Mouse (Mus musculus): ENCODE results near the gene Ankrd36. TPM values are rescaled to one million over a fixed set of nuclear protein-coding genes. Genes with fewer than 3 reads are reported as not detected.
A peak's percentile ranks its signal among the peaks of the same experiment; 100 is the strongest.

Gene Ankrd36
- polyA plus RNA-seq, 1 experiment from 2014 or later, result not detected

DNA sequence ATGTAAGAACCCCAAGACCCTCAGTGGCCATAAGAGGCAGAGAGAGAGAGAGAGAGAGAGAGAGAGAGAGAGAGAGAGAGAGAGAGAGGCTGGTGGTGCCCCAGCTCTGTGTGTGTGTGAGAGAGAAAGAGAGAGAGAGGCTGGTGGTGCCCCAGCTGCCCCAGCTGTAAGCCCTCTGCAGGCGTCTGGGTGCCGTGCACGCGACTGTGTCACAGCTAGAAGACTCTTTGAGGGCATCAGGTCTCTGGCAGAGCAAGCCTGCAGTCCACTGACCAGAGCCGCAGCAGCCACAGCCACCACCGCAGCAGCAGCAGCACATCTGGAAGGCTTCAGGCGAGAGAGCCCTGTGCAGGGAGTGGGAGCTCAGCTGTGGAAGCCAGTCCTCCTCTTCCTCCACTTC is 114.8 kb downstream of the Ankrd36 start:
- Histone ChIP-seq H3K4me3 (no peak overlapping the region), H3K9me3 (replicated peaks) (no peaks in the 10 kb centered on the region), H3K4me1 (replicated peaks) (no peaks in the 10 kb centered on the region), H3K36me3 (no peaks in the 10 kb centered on the region), H3K9ac (no peak overlapping the region), H3K4me2 (no peak overlapping the region), H3K27ac (no peak overlapping the region), H3K27me3 (no peaks in the 10 kb centered on the region)
- ATAC-seq (replicated peaks; ENCODE audit: insufficient number of reproducible peaks, insufficient read depth, low FRiP score, low read depth), result no peak
- 36% methylated on average over 7 of the region's 7 CpGs for WGBS

DNA sequence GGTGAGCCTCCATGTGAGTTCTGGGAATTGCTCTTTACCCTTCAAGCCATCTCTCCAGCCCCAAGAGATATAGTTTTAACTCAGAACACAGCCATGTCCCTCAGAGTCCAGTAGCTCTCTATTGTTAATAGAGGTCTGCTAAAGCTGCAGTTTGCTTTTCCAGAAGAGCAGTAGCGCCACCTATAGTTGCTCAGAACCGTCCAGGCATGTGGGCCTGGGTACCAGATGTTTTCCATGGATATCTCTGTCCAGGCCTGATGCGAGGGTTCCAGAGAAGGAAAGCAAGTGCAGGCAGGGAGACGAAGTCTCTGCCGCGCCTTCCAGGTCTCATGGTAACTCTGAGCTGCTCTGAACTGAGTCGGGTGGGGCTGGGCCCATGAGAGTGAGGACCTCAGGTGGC is 122.3 kb downstream of the Ankrd36 start:
- Histone ChIP-seq H3K4me2 (no peak overlapping the region), H3K9me3 (replicated peaks) (no peaks in the 10 kb centered on the region), H3K36me3 (no peaks in the 10 kb centered on the region), H3K9ac (no peak overlapping the region), H3K4me1 (replicated peaks) (no peaks in the 10 kb centered on the region), H3K27ac (no peak overlapping the region), H3K4me3 (no peak overlapping the region), H3K27me3 (0 out of 2 replicates have a peak, but pooled peaks cover 3% of the 10 kb centered on the region)
- 22% methylated on average over 7 of the region's 7 CpGs for WGBS
- no peak for ATAC-seq (replicated peaks; ENCODE audit: insufficient number of reproducible peaks, insufficient read depth, low FRiP score, low read depth)

GRCm38 (mm10) chr11:5700808-5701207 is 131.3 kb downstream of the Ankrd36 start:
- no peak overlapping the region for H3K27ac ChIP-seq
- 80% methylated on average over 7 of the region's 7 CpGs for WGBS
- H3K9me3 ChIP-seq (replicated peaks), result no peaks in the 10 kb centered on the region
- no peak overlapping the region for H3K9ac ChIP-seq
- H3K4me2 ChIP-seq, result no peak overlapping the region
- no peak for ATAC-seq (replicated peaks; ENCODE audit: insufficient number of reproducible peaks, insufficient read depth, low FRiP score, low read depth)
- H3K27me3 ChIP-seq, result no peaks in the 10 kb centered on the region
- H3K4me1 ChIP-seq (replicated peaks), result peaks cover 7% of the 10 kb centered on the region
- H3K36me3 ChIP-seq, result peaks cover 7% of the 10 kb centered on the region
- no peak overlapping the region for H3K4me3 ChIP-seq

DNA sequence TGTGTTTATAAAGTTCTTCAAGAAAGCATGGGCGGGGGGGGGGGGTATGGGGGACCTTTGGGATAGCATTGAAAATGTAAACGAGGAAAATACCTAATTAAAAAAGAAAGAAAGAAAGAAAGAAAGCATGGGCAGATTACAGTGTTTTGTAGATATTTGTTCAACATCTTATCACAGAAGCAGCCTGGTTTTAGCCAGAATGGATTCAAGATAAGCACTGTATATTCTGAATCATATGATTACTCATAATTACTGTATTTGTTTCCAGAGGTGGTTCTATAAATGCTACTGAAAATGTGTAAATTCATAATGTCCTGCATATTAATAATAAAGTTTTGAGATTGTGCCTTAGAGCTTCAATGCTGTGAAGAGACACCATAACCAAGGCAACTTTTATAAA is 131.8 kb downstream of the Ankrd36 start:
- 76% methylated on average over 2 of the region's 2 CpGs for WGBS
- no peak for ATAC-seq (replicated peaks; ENCODE audit: insufficient number of reproducible peaks, insufficient read depth, low FRiP score, low read depth)

GRCm38 (mm10) chr11:5701821-5702220 is 132.3 kb downstream of the Ankrd36 start:
- WGBS, result 83% methylated on average over 1 of the region's 1 CpGs
- no peaks in the 10 kb centered on the region for H3K9me3 ChIP-seq (replicated peaks)
- H3K4me3 ChIP-seq, result no peak overlapping the region
- peaks cover 17% of the 10 kb centered on the region for H3K4me1 ChIP-seq (replicated peaks)
- no peak overlapping the region for H3K9ac ChIP-seq
- H3K36me3 ChIP-seq, result peaks cover 7% of the 10 kb centered on the region
- no peak for ATAC-seq (replicated peaks; ENCODE audit: insufficient number of reproducible peaks, insufficient read depth, low FRiP score, low read depth)
- H3K27ac ChIP-seq, result no peak overlapping the region
- no peaks in the 10 kb centered on the region for H3K27me3 ChIP-seq
- no peak overlapping the region for H3K4me2 ChIP-seq

More for the DNA sequence above, 131.8 kb downstream of the Ankrd36 start:
- H3K27me3 ChIP-seq, result no peaks in the 10 kb centered on the region
- no peak overlapping the region for H3K4me3 ChIP-seq
- H3K27ac ChIP-seq, result no peak overlapping the region
- H3K9ac ChIP-seq, result no peak overlapping the region
- no peaks in the 10 kb centered on the region for H3K9me3 ChIP-seq (replicated peaks)
- peaks cover 7% of the 10 kb centered on the region for H3K36me3 ChIP-seq
- H3K4me2 ChIP-seq, result no peak overlapping the region
- peaks cover 12% of the 10 kb centered on the region for H3K4me1 ChIP-seq (replicated peaks)

DNA sequence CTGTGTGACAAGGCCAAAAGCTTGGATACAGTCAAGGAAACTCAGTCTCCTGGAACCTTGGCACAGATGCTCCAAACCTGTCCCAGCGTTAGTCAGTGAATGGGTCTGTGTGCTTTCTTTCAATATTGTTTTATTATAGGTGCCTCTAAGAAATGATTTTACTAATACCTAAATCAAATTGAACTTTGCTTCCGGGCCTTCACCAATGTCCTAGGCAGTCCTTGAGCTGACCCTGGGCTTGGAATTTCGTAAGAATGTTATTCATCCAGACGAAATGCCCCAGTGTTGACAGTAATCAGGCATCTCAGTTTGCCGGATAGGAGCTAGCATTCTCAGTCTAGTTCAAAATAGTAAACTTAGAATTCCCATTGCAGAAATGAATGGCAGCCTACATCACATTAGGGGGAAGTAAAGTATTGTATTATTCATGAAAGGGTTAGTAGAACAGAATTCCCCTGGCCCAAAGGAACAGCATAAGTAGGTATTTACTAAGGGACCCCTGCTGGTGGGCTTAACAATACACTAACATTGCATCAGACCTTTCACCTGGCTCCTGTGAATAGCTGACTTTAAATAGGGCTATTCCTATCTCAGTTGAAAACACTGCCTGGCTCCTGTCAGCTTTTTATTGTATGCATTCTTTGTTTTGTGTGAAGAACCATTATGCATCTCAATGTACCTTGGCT is 132.9 kb downstream of the Ankrd36 start:
- Histone ChIP-seq H3K4me1 (replicated peaks) (peaks cover 18% of the 10 kb centered on the region), H3K27ac (no peak overlapping the region), H3K4me3 (no peak overlapping the region), H3K36me3 (peaks cover 7% of the 10 kb centered on the region), H3K9me3 (replicated peaks) (no peaks in the 10 kb centered on the region), H3K27me3 (no peaks in the 10 kb centered on the region), H3K4me2 (no peak overlapping the region), H3K9ac (no peak overlapping the region)
- no peak for ATAC-seq (replicated peaks; ENCODE audit: insufficient number of reproducible peaks, insufficient read depth, low FRiP score, low read depth)
- WGBS, result 45% methylated on average over 5 of the region's 5 CpGs

DNA sequence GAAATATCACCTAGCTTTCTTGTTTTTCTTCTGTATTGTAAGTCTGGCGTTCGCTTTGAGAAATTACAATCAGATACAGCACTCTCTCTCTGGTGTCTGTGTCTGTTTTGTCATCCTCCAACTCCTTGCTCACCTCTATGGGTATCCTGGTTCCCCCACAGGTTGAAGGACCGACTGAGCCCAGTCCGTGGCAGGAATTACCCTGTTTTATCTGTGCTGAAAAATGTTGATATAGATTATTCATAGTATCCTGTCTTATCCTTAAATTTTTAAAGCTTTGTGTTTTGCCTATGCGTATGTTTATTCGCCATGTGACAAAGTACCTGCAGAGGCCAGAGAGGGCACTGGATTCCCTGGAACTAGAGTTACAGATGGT is 133.5 kb downstream of the Ankrd36 start:
- Histone ChIP-seq H3K27ac (no peak overlapping the region), H3K4me3 (no peak overlapping the region), H3K4me1 (replicated peaks) (peaks cover 18% of the 10 kb centered on the region), H3K9me3 (replicated peaks) (no peaks in the 10 kb centered on the region), H3K27me3 (no peaks in the 10 kb centered on the region), H3K36me3 (peaks cover 7% of the 10 kb centered on the region), H3K9ac (no peak overlapping the region), H3K4me2 (no peak overlapping the region)
- 90% methylated on average over 6 of the region's 6 CpGs for WGBS
- no peak for ATAC-seq (replicated peaks; ENCODE audit: insufficient number of reproducible peaks, insufficient read depth, low FRiP score, low read depth)

DNA sequence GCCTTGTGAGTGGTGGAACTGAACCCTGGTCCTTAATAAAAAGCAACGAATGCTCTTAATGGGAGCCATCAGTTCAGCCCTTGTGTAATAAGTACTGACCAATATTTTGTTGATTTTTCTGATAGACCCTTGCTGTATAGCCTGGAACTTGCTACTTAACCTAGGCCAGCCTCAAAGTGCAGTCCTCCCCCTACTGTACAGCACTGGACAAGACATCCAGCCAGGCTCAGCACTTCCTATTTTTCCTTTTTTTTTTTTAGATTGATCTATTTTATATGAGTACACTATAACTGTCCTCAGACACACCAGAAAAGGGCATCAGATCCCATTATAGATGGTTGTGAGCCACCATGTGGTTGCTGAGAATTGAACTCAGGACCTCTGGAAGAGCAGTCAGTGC is 133.9 kb downstream of the Ankrd36 start:
- Histone ChIP-seq H3K9ac (no peak overlapping the region), H3K4me2 (no peak overlapping the region), H3K27me3 (no peaks in the 10 kb centered on the region), H3K36me3 (peaks cover 7% of the 10 kb centered on the region), H3K27ac (no peak overlapping the region), H3K4me1 (replicated peaks) (peaks cover 21% of the 10 kb centered on the region), H3K9me3 (replicated peaks) (no peaks in the 10 kb centered on the region), H3K4me3 (no peak overlapping the region)
- ATAC-seq (replicated peaks; ENCODE audit: insufficient number of reproducible peaks, insufficient read depth, low FRiP score, low read depth), result no peak
- WGBS, result 93% methylated on average over 1 of the region's 1 CpGs

GRCm38 (mm10) chr11:5705972-5706371 is 136.5 kb downstream of the Ankrd36 start:
- no peak for ATAC-seq (replicated peaks; ENCODE audit: insufficient number of reproducible peaks, insufficient read depth, low FRiP score, low read depth)
- Histone ChIP-seq H3K9me3 (replicated peaks) (no peaks in the 10 kb centered on the region), H3K27me3 (no peaks in the 10 kb centered on the region), H3K4me3 (peak overlapping the region; percentile 94), H3K36me3 (peaks cover 7% of the 10 kb centered on the region), H3K4me1 (replicated peaks) (peaks cover 33% of the 10 kb centered on the region), H3K4me2 (peak overlapping the region; percentile 84), H3K27ac (no peak overlapping the region), H3K9ac (no peak overlapping the region)
- 88% methylated on average over 9 of the region's 9 CpGs for WGBS

DNA sequence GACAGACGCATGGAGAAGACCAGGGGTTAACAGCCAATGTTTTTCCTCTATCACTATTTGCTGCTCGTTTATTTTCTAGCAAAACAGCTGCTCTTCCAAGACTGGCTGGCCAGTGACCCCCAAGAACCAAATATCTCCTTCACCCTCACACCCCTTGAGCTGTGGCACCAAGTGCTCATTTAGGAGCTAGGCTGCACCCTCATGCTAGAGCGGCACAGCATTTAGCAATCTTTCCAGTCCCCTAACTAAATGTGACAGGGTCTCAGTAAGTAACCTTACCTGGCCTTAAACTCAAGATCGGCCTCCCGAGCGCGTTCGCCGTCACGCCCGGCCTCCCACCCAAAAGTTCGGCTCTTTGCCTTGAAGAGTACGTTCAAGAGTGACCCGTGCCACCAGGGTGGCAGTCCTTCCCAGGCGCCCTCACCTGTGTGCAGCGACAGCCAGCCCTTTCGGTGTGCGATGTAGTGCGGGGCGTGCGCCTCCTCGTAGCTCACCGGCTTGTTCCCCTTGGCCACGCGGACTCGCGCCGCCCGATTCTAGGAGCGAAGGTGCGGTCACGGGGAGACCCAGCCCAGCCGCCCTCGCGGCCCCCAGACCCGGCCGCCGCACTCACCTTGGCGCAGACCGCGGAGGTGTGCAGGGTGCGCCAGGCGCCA is 137.5 kb downstream of the Ankrd36 start:
- H3K4me2 ChIP-seq, result peak overlapping the region; percentile 84
- no peaks in the 10 kb centered on the region for H3K27me3 ChIP-seq
- no peaks in the 10 kb centered on the region for H3K9me3 ChIP-seq (replicated peaks)
- peak overlapping the region; percentile 98 for H3K9ac ChIP-seq
- peaks cover 7% of the 10 kb centered on the region for H3K36me3 ChIP-seq
- H3K4me3 ChIP-seq, result peak overlapping the region; percentile 94
- under 1% methylated on average over 43 of the region's 43 CpGs for WGBS
- H3K4me1 ChIP-seq (replicated peaks), result peaks cover 34% of the 10 kb centered on the region
- ATAC-seq (replicated peaks; ENCODE audit: insufficient number of reproducible peaks, insufficient read depth, low FRiP score, low read depth), result peak; percentile 65
- peak overlapping the region; percentile 78 for H3K27ac ChIP-seq

DNA sequence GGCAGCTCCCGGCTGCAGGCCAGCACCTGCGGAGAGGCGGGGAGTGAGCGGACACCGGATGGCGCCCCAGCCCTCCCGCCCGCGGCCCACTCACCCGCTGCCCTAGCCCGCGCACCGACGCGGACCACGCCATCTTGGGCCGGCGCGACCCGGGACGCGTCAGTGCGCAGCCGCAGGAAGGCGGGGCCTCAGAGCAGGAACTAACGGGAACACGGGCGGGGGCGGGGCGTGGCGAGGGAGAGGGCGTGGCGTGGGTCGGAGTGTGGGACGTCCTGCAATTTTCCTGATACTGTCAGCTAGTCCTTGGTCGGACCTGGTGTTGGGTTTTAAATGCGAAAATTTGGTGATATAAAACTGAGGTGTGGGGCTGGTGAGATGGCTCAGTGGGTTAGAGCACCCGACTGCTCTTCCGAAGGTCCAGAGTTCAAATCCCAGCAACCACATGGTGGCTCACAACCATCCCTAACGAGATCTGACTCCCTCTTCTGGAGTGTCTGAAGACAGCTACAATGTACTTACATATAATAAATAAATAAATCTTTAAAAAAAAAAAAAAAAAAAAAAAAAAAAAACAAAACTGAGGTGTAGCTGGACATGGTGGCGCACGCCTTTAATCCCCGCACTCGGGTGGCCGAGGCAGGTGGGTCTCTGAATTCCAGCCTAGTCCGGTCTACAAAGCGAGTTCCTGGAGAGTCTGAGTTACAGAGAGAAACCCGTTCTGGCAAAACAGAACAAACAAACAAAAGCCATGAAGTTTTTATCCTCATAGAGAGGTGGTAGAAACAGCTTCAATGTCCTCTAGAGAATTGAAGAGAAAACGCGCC is 138.3 kb downstream of the Ankrd36 start:
- H3K4me3 ChIP-seq, result peak overlapping the region; percentile 94
- H3K4me2 ChIP-seq, result peak overlapping the region; percentile 84
- ATAC-seq (replicated peaks; ENCODE audit: insufficient number of reproducible peaks, insufficient read depth, low FRiP score, low read depth), result peak; percentile 94

More for the DNA sequence above, 138.3 kb downstream of the Ankrd36 start:
- Histone ChIP-seq H3K36me3 (peaks cover 5% of the 10 kb centered on the region), H3K27ac (peak overlapping the region; percentile 78), H3K27me3 (no peaks in the 10 kb centered on the region), H3K9ac (peak overlapping the region; percentile 98), H3K4me1 (replicated peaks) (peaks cover 30% of the 10 kb centered on the region), H3K9me3 (replicated peaks) (no peaks in the 10 kb centered on the region)
- WGBS, result 17% methylated on average over 49 of the region's 50 CpGs

Data from heart, embryonic 15.5 days (tissue).